Mouse (Mus musculus) MN1 (cell line): ENCODE results near the gene Gtf2a1l.

ENCODE experiments used
- DNase-seq: peaks from one replicate; pipeline ENCODE4 v3.0.0-alpha.2; 2016; ENCODE audit warnings: low spot score

The Gtf2a1l gene

DNA sequence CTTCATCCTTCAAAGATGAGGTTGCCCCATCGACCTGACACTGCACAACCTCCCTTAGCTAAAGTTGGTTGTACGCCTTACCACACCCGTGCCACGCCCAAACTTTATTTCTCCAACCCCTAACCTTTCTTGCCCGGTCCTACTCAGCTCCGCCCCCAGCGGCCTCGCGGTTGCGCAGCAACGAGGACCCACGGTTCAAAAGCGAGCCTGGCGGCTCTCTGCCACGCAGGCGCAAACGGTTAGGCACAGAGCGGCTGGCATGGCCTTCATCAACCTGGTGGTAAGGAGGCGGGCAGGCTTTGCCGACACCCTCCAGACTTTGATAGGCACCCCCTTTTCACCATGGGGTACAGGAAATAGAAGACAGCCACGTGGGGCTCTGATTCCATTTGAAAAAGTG is at the start of gene Gtf2a1l:
Gene Gtf2a1l (plus strand): TSS at position 209 of the 400 bp plus-strand sequence.
- no peak for DNase-seq

DNA sequence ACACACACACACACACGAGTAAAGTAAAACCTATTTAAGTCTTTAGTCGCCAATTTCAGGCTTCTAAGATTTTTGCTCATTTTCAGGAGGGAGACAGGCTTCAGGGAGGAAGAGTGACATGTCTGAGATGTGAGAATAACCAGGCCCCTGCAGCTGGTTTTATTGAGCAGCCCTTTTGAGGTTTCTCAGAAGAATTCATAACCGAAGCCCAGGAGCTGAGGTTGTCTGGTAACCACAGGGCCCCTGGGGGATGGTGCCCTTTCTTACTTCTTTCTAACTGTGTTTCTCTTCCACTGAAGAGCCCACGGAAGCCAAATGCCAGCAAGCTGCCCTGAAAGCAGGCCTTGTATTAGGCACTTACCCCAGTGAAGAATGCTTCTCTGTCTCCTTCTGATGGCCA is 47.5 kb upstream of the Gtf2a1l start:
- peak; percentile 47 for DNase-seq

DNA sequence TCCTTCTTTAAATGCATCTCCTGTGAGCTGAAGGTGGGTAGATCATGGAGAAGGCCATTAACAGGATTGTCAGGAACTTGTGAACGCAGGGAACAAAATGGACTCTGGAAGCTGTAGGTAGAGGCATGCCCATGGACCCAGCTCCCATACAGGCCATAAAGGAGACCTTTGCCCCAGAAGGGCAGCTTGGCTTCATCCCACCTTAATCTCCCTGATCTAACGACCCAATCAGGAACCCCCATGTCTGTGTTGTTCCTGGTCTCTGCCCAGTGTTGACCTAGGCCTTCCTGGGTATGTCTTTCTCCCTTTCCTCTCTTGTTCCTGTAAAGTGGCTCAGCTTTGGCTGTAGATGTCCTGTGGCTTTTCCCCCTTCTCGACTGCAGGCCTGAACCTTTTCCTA is 47.1 kb upstream of the Gtf2a1l start:
- no peak for DNase-seq

DNA sequence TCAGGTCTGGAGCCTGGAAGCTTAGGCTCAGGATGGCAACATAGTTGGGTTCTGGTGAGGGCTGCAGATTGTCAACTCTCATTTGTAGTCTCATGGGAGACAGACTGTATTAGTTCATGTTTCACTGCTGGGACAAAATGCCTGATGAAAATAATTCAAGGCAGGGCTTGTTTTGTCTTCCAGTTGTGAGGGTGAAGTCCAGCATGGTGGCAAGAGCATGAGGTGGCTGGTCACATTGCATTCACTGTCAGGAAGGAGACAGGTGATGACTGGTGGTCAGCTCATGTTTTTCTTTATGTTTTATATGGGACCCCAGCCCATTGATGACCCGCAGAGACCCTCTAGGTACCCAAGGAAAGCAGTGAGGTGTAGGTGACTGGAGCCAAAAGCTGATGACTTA is 45.7 kb upstream of the Gtf2a1l start:
- no peak for DNase-seq

DNA sequence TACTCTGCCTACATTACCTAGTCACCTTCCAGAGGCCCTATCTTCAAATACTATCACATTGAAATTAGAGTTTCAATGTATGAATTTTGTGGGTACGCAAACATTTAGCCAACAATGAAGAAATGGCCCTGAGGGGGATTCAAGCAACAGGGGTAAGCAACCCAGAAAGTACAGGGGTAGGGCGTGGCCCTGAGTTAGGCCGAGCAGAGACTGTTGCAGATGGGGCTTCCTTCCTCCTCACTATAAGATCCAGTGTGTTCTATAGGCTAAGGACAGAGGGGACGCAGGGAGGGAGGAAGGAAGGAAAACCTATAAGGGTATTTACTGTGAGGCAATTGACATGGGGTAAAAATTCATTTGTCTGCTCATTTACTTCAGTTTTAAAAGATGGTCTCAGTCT is 44.1 kb upstream of the Gtf2a1l start:
- DNase-seq: no peak

DNA sequence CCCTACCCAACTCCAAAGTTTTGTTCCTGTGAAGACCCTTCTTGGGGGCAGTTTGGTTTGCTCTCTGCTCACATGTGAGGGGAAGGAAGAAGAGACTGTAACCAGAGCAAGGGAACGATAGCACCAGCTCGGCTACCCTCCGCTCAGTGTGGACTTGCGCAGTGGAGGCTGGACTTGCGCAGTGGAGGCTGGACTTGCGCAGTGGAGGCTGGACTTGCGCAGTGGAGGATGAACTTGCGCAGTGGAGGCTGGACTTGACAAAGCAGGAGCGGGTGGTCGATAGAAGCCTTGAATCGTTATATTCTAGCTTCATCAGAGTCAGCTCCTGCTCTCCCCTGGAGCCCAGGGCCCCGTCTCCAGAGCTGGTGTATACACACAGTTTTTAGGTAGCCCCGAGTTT is 43.1 kb upstream of the Gtf2a1l start:
- no peak for DNase-seq

DNA sequence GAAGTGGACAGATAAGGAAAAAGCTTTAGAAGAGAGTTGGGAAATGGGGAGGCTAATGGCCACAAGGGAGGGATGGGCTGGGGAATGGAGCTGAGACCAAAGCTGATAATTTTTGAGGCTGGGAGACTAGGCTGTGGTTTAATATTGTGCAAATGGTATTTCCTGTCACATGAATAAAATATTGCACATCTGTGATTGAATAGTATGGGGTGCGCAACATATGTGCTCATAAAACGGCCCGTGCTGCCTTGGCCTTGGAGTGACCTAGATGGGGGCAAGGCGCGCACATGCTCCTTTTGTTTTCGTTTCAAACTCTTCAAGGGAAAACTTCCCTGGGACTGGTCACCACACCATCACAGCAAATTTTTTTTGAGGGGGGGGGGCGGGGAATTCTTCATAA is 42.5 kb upstream of the Gtf2a1l start:
- no peak for DNase-seq

DNA sequence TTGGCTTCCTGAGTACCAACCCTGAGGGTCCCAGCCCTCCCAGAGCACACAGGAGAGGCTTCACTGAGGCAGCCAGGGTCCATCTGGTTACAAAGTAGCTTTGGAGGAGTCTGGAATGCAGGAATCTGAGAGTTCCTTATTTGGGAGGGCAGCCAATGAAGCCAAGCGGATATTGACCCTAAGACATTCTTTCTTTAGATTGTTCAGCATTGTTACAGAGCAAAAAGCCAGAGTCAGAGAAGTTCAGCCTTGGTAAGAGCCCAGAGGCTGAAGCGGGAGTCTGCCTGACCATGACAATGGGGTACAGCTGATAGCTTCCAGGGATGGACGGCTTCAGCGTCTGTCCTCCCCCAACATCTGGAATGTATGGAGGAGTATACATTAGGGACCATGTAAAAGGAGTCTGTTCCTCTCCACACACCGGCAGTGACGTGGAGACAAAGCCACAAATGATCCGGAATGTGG is 42.1 kb upstream of the Gtf2a1l start:
- DNase-seq: no peak

DNA sequence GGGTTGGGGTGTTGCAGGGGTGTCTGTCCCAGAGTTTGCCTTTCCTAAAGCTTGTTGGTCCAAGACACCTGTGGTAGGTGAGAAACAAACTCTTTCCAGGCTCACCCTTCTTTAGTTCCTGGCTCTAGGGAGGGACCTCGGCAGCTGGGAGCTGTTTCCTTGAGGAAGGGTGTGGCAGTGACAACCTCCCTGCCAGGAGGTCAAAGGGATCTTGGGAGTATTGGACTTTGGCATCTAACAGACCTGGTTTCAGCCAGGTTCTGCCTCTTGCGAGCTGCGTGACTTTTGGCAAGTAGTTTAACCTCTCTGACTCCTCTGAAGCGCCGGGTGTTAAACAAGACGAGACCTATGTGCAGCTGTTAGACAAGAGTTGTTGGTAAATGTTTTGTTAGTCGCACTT is 41.3 kb upstream of the Gtf2a1l start:
- no peak for DNase-seq

DNA sequence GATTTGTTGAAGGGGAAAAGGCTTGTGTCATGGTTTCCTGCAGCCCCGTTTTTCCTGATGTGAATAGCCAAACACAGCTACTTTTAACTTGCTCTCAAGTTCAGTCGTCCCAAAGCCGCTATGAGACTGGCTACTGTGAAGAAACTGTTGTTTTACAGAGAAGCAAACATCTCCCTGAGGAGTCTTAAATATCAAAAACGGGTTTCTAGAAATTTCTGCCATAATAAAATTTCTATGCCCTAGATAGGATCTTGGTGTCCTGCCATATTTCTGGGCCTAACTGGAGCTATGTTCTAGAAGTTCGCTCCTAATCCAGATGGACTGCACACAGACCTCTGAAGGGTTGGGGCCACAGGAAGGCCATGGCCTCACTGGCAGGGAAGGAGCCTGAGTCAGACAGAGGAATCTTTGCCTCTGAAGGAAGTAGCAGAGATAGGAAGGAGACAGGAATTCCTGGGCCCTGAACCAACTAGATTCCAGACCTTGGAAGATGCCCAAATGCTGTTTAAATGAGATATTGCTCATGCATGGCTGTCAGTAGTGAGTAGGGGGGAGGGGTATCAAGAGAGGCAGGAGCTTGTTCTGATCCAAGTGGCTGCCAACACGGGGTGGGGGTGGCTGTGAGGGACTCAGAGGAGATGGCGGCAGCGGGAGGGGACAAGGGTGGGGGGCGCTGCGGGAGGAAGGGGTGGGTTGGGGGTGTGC is 39.6 kb upstream of the Gtf2a1l start:
- DNase-seq: peak; percentile 34

DNA sequence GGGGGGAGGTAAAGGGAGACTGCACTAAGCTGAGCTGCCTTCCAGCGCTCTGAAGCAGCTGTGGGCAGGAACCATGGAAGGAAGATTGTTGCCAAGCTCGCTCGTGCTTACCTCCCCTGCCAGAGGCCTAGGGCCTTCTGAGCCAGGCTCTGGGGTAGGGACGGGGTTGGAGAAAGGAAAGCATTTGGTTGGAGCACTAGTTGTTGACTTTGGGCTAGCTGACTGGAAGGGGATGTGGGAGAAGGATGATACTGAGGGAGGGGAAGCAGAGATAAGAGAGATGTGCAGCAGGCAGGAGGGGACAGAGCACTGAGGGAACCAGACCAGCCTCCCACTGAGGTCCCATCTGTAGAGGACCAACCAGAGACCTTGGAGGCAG is 39.1 kb upstream of the Gtf2a1l start:
- no peak for DNase-seq

DNA sequence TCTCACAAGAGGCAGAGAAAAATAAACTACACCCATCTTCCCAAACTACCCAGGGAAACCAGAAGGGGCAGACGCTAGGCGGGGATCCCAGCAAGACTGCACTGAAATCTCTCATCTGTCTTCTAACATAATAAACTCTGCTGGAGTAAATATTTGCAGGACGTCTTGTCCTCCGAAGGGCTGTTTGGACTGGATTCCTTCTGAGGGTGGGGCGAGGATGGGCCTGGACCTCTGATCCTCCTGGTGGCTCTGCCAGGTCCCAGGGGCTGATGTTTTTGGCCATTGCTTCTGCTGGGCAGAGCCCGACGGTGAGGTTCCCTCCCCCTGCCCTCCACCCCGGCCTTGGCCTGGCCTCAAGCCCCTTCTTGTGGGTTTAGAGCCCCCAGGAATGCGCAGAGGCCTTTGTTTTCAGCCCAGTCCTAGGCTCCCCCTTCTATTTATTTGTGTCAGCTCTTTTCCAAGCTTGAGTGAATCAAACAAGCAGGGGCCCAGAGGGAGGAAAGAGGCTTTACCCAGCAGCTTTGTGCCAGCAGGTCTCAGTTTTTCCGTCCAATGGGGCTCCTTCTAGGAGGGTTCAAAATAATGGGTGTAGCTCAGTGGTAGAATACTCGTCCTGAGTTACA is 38.4 kb upstream of the Gtf2a1l start:
- peak; percentile 28 for DNase-seq

DNA sequence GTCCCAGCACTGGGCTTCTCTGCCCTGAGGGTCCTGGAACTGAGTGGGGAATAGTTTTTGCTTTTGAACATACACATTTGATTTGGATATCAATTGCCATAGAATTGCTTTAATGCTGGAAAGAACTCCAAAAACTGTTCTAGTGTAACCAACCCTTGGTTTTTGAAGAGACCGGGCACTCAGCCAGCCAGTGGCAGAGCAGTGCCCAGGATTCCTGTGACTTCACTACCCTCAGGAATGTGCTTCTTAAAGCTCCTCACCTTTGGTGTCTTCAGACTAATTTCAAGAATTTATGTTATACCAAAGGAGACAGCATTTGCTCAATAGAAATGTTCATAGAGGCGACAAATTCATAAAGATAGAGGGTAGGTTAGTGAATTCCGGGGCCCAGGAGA is 37.9 kb upstream of the Gtf2a1l start:
- DNase-seq: no peak

DNA sequence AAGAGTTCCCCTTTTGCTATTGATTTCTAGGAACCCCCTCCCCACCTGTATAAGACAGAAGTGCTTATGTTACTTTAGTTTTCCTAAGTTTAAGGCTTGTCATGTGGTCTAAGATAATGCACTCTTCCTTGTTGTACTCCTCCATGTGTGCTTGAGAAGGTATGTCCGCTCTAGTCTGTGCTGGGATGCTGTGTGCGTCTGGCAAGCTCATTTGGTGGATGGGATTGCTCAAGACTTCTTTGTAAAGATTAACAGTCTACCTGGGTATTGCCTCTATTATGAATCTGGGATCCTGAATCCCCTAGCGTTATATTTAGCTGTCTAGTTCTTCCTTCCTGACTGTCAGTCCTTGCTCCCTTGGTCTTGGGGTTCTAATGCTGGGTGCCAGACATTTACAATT is 35.8 kb upstream of the Gtf2a1l start:
- no peak for DNase-seq

DNA sequence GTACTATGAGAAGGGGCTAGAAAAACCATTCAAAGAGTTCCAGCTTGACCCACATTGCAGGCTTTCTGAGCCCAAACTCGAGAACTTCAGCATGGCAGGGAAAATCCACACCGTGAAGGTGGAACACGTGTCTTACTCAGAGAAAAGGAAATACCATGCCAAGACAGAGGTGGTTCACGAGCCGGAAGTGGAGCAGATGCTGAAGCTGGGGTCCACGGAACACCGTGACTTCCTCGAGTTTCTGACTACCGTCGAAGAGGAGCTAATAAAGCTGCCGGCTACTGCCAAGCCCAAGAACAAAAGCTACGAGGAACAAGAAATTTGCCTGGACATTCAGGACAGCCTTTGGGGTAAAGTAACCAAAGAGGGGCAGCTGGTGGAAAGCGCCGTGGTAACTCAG is 32.4 kb upstream of the Gtf2a1l start:
- DNase-seq: no peak

DNA sequence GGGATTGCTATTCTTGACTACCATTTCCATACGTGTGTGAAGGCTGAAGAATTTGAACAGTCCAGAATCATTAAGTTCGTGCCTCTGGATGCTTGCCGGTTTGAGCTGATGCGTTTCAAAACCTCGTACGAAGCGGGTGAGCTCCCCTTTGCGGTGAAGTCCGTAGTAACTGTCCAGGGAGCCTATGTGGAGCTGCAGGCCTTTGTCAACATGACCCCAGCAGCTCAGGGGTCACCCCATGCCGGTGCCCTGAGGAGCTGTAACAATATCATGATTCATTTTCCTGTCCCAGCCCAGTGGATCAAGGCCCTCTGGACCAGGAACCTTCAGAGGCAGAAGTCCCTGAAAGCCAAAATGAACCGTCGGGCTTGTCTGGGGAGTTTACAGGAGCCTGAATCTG is 31.9 kb upstream of the Gtf2a1l start:
- no peak for DNase-seq

DNA sequence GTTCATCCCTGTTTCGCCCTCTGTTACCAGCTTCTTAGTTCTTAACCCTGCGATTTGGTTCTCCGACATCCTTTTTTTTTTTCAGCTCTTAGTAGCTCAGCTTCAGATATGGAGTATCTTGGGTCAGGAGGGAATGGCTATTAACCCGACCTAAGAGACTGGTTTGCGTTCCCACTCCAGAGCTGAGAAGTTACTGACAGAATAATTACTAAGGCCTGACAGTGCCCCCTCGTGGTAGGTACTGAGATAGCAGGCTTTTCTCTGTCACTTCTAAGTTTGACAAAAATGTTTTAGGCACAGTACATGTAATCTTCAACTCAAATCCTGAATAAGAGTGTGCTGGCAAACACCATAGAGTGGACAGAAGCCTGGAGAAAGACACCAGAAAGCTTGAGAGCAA is 27.4 kb upstream of the Gtf2a1l start:
- peak; percentile 55 for DNase-seq

DNA sequence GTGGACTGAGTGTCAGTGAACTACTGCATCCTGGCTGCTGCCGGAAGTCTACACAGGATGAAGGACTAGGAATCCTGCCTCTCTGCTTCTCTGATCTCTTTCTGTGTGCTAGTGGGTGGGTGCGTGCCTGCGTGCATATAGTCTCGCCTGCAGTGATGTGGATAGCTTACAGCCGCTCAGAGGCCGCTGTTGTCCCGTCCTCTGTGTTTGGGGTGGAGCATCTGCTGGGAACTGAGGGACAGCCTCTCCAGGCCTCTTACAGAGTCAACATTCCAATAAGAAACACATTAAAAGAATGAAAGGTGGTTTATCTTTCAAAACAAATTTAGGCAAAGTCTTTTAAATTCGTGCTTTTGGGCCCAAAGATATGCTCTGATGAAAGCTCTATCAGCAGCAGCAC is 26.6 kb upstream of the Gtf2a1l start:
- no peak for DNase-seq

DNA sequence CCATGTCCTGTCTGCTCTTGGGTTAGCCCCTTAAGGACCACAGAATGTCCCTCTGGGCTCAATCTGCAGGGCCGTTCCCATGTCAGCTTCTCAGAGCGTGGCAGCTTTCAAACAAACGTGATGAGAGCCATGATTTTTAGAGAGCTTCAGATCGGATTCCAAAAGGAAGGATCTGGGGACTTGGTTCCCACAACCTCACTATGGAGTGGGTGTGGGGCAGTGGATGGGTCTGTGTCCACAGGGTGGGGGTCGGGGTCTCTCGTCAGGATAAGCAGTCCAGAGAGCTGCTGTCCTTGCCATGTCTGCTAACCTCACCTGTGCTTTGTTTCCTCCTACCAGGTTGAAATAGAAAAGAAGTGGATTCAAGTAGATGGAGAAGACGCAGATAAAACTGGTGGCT is 23.6 kb upstream of the Gtf2a1l start:
- DNase-seq: no peak

DNA sequence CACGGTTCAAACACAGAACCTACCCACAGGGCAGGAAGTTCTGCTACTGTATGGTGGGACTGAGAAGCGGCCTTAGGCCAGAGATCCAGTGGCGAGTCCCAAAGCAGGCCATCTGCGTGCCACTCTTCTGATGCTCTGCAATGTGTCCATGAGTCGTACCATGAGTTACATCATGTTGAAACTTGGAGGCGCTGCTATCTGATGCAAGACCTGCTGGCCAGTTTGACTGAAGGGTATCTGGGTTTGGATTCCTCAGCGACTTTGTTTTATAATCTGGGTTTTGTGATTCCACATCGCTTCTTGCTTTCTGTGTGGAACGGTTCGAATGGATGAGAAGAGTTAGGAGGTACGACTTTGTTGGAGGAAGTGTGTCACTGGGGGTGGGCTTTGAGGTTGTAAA is 23.2 kb upstream of the Gtf2a1l start:
- no peak for DNase-seq

DNA sequence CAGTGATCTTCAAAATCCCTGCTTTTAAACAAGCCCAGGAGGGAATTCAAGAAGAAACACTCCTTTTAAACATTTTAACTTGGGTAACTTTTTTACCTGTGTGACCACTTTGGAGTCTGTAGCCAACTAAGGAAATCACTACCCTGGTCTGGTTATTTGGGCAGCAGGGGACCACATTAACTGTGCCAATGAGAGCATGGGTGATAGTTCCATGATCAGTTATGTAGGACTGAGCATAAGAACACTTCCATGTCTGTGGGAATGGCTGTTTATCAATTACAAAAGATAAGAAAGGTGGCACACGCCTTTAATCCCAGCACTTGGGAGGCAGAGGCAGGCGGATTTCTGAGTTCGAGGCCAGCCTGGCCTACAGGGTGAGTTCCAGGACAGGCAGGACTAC is 21.3 kb upstream of the Gtf2a1l start:
- DNase-seq: no peak

DNA sequence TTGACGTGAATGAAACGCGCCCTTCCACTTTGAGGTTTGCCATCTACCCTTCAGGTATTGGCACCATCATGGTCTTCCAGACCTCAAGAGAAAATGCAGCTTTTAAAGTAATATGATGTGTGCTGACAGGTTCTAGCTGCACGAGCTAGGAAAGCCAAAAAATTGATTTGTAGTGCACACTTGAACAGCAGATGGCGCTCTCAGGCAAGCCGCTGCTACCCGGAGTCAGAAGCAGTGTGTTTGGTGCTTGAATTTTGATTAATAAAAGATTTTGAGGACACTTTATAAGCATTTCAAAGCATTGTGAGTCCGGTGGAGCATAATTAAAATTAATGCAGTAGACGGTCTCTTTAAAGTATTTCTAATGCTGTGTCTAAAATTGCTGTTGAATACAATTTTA is 16.4 kb upstream of the Gtf2a1l start:
- peak; percentile 40 for DNase-seq

DNA sequence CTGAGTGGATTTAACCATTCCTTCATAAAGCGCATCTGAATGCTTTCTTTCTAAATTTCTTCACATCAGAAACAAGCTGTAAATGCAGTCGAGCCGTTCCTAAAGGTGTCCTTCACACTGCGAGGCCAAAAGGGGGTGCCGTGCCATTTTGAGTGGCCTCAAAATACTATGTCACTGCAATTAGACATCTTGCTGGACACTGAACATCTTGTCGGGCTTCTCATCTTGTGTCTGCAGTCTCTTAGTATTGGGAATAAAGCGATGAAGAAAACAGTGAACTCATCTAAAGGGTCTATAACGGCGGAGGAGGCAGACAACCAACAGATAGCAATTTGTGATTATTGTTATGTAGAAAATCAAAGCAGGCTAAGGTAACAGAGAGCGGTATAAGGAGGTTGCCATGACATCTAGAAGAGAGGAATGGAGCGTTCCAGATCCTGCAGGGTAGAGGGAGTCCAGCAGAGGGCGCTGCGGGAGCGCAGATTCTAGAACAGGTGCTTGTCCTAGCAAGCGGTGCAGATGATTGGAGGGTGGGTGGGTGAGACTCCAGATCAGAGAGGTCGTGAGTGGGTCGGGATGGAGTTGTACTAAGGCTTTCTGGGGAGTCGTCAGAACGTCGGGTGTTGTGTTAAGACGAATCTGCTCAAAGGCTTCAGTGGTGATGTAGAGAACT is 15.6 kb upstream of the Gtf2a1l start:
- DNase-seq: peak; percentile 46

DNA sequence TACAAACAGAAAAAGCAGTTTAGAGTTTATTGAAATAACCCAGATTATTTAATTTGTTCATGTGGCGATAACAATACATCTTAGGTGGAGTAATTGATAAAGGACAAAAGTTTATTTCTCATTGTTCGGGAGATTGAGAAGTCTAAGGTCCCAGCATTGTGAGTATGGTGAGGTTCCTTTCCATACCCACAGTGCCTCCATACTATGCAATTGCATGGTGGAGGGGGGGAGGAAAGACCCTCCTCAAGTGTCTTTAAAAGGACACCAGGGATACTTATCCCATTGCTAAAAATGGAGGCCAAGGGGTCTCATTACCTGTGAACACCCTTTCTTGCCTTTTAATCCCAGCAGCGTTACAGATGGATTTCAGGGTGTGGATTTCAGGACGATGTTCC is 15.1 kb upstream of the Gtf2a1l start:
- no peak for DNase-seq
